Mouse (Mus musculus): Measurements from ENCODE around the gene Adgrl2. TPM values are rescaled to one million over a fixed set of nuclear protein-coding genes. Genes with fewer than 3 reads are reported as not detected.

The Adgrl2 gene
- polyA plus RNA-seq, 1 experiment: 92.7 TPM

- TF ChIP-seq POLR2A (IDR thresholded peaks at IDR 0.05; ENCODE audit: borderline replicate concordance, extremely low read depth, low read depth, low read length): no peak
- no peak for TF ChIP-seq CTCF (IDR thresholded peaks at IDR 0.05; ENCODE audit: insufficient read depth, low read length)
- 94% methylated on average over 10 of the region's 10 CpGs for WGBS
Observed at GRCm38 (mm10) chr3:148828519-148828918, 161.8 kb downstream of the Adgrl2 start.

GRCm38 (mm10) chr3:148823551-148823950 is 166.8 kb downstream of the Adgrl2 start:
- Histone ChIP-seq H3K4me1 (ENCODE audit: control insufficient read depth, insufficient read depth, low read length) (no peaks in the 10 kb centered on the region), H3K4me3 (replicated peaks; ENCODE audit: extremely low read depth, low read depth, low read length) (no peak overlapping the region)
- no peak for DNase-seq
- WGBS: 95% methylated on average over 13 of the region's 13 CpGs
- TF ChIP-seq POLR2A (IDR thresholded peaks at IDR 0.05; ENCODE audit: borderline replicate concordance, extremely low read depth, low read depth, low read length): no peak
- TF ChIP-seq CTCF (IDR thresholded peaks at IDR 0.05; ENCODE audit: insufficient read depth, low read length): no peak

More at GRCm38 (mm10) chr3:148828519-148828918, 161.8 kb downstream of the Adgrl2 start:
- Histone ChIP-seq H3K4me3 (replicated peaks; ENCODE audit: extremely low read depth, low read depth, low read length) (no peak overlapping the region), H3K4me1 (ENCODE audit: control insufficient read depth, insufficient read depth, low read length) (no peaks in the 10 kb centered on the region)
- DNase-seq: no peak

- H3K4me3 ChIP-seq (replicated peaks; ENCODE audit: extremely low read depth, low read depth, low read length): no peak overlapping the region
- DNase-seq: no peak
- TF ChIP-seq CTCF (IDR thresholded peaks at IDR 0.05; ENCODE audit: insufficient read depth, low read length): no peak
- no peak for TF ChIP-seq POLR2A (IDR thresholded peaks at IDR 0.05; ENCODE audit: borderline replicate concordance, extremely low read depth, low read depth, low read length)
- WGBS: 67% methylated on average over 6 of the region's 6 CpGs
- no peaks in the 10 kb centered on the region; the same call in 1 of the 2 replicates for H3K4me1 ChIP-seq (ENCODE audit: control insufficient read depth, insufficient read depth, low read length)
Observed at GRCm38 (mm10) chr3:148821632-148822031, 168.7 kb downstream of the Adgrl2 start.

GRCm38 (mm10) chr3:148819323-148820046 is 170.9 kb downstream of the Adgrl2 start:
- no peaks in the 10 kb centered on the region; the same call in 1 of the 2 replicates for H3K4me1 ChIP-seq (ENCODE audit: control insufficient read depth, insufficient read depth, low read length)
- no peak overlapping the region for H3K4me3 ChIP-seq (replicated peaks; ENCODE audit: extremely low read depth, low read depth, low read length)
- 92% methylated on average over 33 of the region's 33 CpGs for WGBS
- TF ChIP-seq POLR2A (IDR thresholded peaks at IDR 0.05; ENCODE audit: borderline replicate concordance, extremely low read depth, low read depth, low read length) (no peak), CTCF (IDR thresholded peaks at IDR 0.05; ENCODE audit: insufficient read depth, low read length) (no peak)
- DNase-seq: no peak

GRCm38 (mm10) chr3:148818414-148819105 is 171.8 kb downstream of the Adgrl2 start:
- Histone ChIP-seq H3K4me1 (ENCODE audit: control insufficient read depth, insufficient read depth, low read length) (no peaks in the 10 kb centered on the region; the same call in 1 of the 2 replicates), H3K4me3 (replicated peaks; ENCODE audit: extremely low read depth, low read depth, low read length) (no peak overlapping the region)
- no peak for DNase-seq
- WGBS: 72% methylated on average over 6 of the region's 6 CpGs
- TF ChIP-seq CTCF (IDR thresholded peaks at IDR 0.05; ENCODE audit: insufficient read depth, low read length) (no peak), POLR2A (IDR thresholded peaks at IDR 0.05; ENCODE audit: borderline replicate concordance, extremely low read depth, low read depth, low read length) (no peak)

- Histone ChIP-seq H3K4me3 (replicated peaks; ENCODE audit: extremely low read depth, low read depth, low read length) (no peak overlapping the region), H3K4me1 (ENCODE audit: control insufficient read depth, insufficient read depth, low read length) (no peaks in the 10 kb centered on the region; the same call in 1 of the 2 replicates)
- no peak for DNase-seq
- TF ChIP-seq CTCF (IDR thresholded peaks at IDR 0.05; ENCODE audit: insufficient read depth, low read length) (no peak), POLR2A (IDR thresholded peaks at IDR 0.05; ENCODE audit: borderline replicate concordance, extremely low read depth, low read depth, low read length) (no peak)
- 97% methylated on average over 25 of the region's 25 CpGs for WGBS
Observed at GRCm38 (mm10) chr3:148817491-148817890, 172.9 kb downstream of the Adgrl2 start.

- Histone ChIP-seq H3K4me3 (replicated peaks; ENCODE audit: extremely low read depth, low read depth, low read length) (no peak overlapping the region), H3K4me1 (ENCODE audit: control insufficient read depth, insufficient read depth, low read length) (no peaks in the 10 kb centered on the region)
- TF ChIP-seq POLR2A (IDR thresholded peaks at IDR 0.05; ENCODE audit: borderline replicate concordance, extremely low read depth, low read depth, low read length): no peak
- no peak for TF ChIP-seq CTCF (IDR thresholded peaks at IDR 0.05; ENCODE audit: insufficient read depth, low read length)
- no peak for DNase-seq
- 60% methylated on average over 6 of the region's 6 CpGs for WGBS
Observed at GRCm38 (mm10) chr3:148813121-148813520, 177.2 kb downstream of the Adgrl2 start.

GRCm38 (mm10) chr3:148812059-148812458 is 178.3 kb downstream of the Adgrl2 start:
- Histone ChIP-seq H3K4me3 (replicated peaks; ENCODE audit: extremely low read depth, low read depth, low read length) (no peak overlapping the region), H3K4me1 (ENCODE audit: control insufficient read depth, insufficient read depth, low read length) (no peaks in the 10 kb centered on the region)
- TF ChIP-seq POLR2A (IDR thresholded peaks at IDR 0.05; ENCODE audit: borderline replicate concordance, extremely low read depth, low read depth, low read length) (no peak), CTCF (IDR thresholded peaks at IDR 0.05; ENCODE audit: insufficient read depth, low read length) (no peak)
- DNase-seq: no peak
- WGBS: 50% methylated on average over 1 of the region's 1 CpGs

GRCm38 (mm10) chr3:148806977-148807376 is 183.4 kb downstream of the Adgrl2 start:
- WGBS: 48% methylated on average over 9 of the region's 9 CpGs
- no peak for TF ChIP-seq POLR2A (IDR thresholded peaks at IDR 0.05; ENCODE audit: borderline replicate concordance, extremely low read depth, low read depth, low read length)
- TF ChIP-seq CTCF (IDR thresholded peaks at IDR 0.05; ENCODE audit: insufficient read depth, low read length): no peak
- DNase-seq: no peak
- no peak overlapping the region for H3K4me3 ChIP-seq (replicated peaks; ENCODE audit: extremely low read depth, low read depth, low read length)
- H3K4me1 ChIP-seq (ENCODE audit: control insufficient read depth, insufficient read depth, low read length): no peaks in the 10 kb centered on the region

Measured in lung, adult 2 months (tissue).